Mouse (Mus musculus) adrenal gland (tissue): Measurements from ENCODE around the gene Rpl36a-ps1.
"Not testable (repeated sequence)": the region's sequence is repeated elsewhere in the genome, so short reads cannot be mapped to it uniquely, and the experiment has no call there.

Experiments used
- intact Hi-C: fragments of 180-260 bp; cut with DNase I; formaldehyde crosslinking; loops from one replicate; pipeline ENCODE4 v1.15.1; 2025
- long read RNA-seq, 2 experiments: library from polyadenylated mRNA; unstranded; transcript quantifications; one replicate each; pipeline ENCODE4 v2.0.0; 2020; ENCODE audit warnings: borderline replicate concordance in 1 of 2; ENCODE audit not compliant: insufficient replicate concordance in 1 of 2

Rpl36a-ps1 gene
- long read RNA-seq, experiment 1, partial matches to known transcripts, result 0 of 4 reads
- long read RNA-seq, experiment 1, other reads (novel, unspliced or antisense), result 0 of 4 reads
- long read RNA-seq, experiment 2, result 0 reads

GRCm38 (mm10) chr14:98994218-98994617 lies at the start of gene Rpl36a-ps1:
Gene Rpl36a-ps1, minus strand, starts transcription at chr14:98994318.
- intact Hi-C loops, result no loop called here

- intact Hi-C loops, result no loop called here
Measured at GRCm38 (mm10) chr14:99043499-99043898, 49.4 kb upstream of the Rpl36a-ps1 start.

- intact Hi-C loops, result no loop called here
Measured at GRCm38 (mm10) chr14:99041416-99041815, 47.3 kb upstream of the Rpl36a-ps1 start.

GRCm38 (mm10) chr14:99039308-99039707 lies 45.2 kb upstream of the Rpl36a-ps1 start:
- intact Hi-C loops, result not testable (repeated sequence)

GRCm38 (mm10) chr14:99037703-99038102 lies 43.6 kb upstream of the Rpl36a-ps1 start:
- intact Hi-C loops, result no loop called here

GRCm38 (mm10) chr14:99036039-99036438 lies 41.9 kb upstream of the Rpl36a-ps1 start:
- intact Hi-C loops, result no loop called here

- intact Hi-C loops, result not testable (repeated sequence)
Measured at GRCm38 (mm10) chr14:99034851-99035250, 40.7 kb upstream of the Rpl36a-ps1 start.

- intact Hi-C loops, result no loop called here
Measured at GRCm38 (mm10) chr14:99032596-99032995, 38.5 kb upstream of the Rpl36a-ps1 start.

- intact Hi-C loops, result no loop called here
Measured at GRCm38 (mm10) chr14:99031337-99031873, 37.3 kb upstream of the Rpl36a-ps1 start.

GRCm38 (mm10) chr14:99029987-99030386 lies 35.9 kb upstream of the Rpl36a-ps1 start:
- intact Hi-C loops, result loop anchor here (10.0 kb wide), 1 partner anchor 865 kb away; the partner anchor contains the start of gene Dach1

GRCm38 (mm10) chr14:99022346-99023086 lies 28.4 kb upstream of the Rpl36a-ps1 start:
- intact Hi-C loops, result loop anchor here (10.0 kb wide), 1 partner anchor 858 kb away; the partner anchor contains the start of gene Dach1

- intact Hi-C loops, result no loop called here
Measured at GRCm38 (mm10) chr14:99019136-99019808, 25.2 kb upstream of the Rpl36a-ps1 start.

GRCm38 (mm10) chr14:99018691-99019090 lies 24.6 kb upstream of the Rpl36a-ps1 start:
- intact Hi-C loops, result no loop called here

GRCm38 (mm10) chr14:99010920-99011313 lies 16.8 kb upstream of the Rpl36a-ps1 start:
- intact Hi-C loops, result no loop called here

- intact Hi-C loops, result no loop called here
Measured at GRCm38 (mm10) chr14:99010224-99010919, 16.3 kb upstream of the Rpl36a-ps1 start.

GRCm38 (mm10) chr14:98992482-98992881 lies 1.6 kb downstream of the Rpl36a-ps1 start:
- intact Hi-C loops, result no loop called here

- intact Hi-C loops, result no loop called here
Measured at GRCm38 (mm10) chr14:98990636-98991035, 3.5 kb downstream of the Rpl36a-ps1 start.

- intact Hi-C loops, result no loop called here
Measured at GRCm38 (mm10) chr14:98989818-98990217, 4.3 kb downstream of the Rpl36a-ps1 start.

- intact Hi-C loops, result no loop called here
Measured at GRCm38 (mm10) chr14:98971921-98972320, 22.2 kb downstream of the Rpl36a-ps1 start.

- intact Hi-C loops, result no loop called here
Measured at GRCm38 (mm10) chr14:98958978-98959658, 35.0 kb downstream of the Rpl36a-ps1 start.

- intact Hi-C loops, result no loop called here
Measured at GRCm38 (mm10) chr14:98956788-98957187, 37.3 kb downstream of the Rpl36a-ps1 start.
